Mouse (Mus musculus) testis, postnatal 14 days (tissue): ENCODE results near the gene Tbc1d7.

Experiments
- DNase-seq: peaks from one replicate; pipeline ENCODE4 v3.0.0; 2021; ENCODE audit warnings: low spot score

Tbc1d7 gene

GRCm38 (mm10) chr13:43134468-43134867 lies 36.8 kb downstream of the Tbc1d7 start:
- no peak for DNase-seq

- DNase-seq: no peak
Observed at GRCm38 (mm10) chr13:43133400-43133799, 37.9 kb downstream of the Tbc1d7 start.

GRCm38 (mm10) chr13:43132859-43133258 lies 38.4 kb downstream of the Tbc1d7 start:
- no peak for DNase-seq

GRCm38 (mm10) chr13:43131741-43132191 lies 39.5 kb downstream of the Tbc1d7 start:
- DNase-seq: no peak

GRCm38 (mm10) chr13:43130161-43130560 lies 41.1 kb downstream of the Tbc1d7 start:
- DNase-seq: no peak

GRCm38 (mm10) chr13:43124683-43125074 lies 46.6 kb downstream of the Tbc1d7 start:
- DNase-seq: no peak

GRCm38 (mm10) chr13:43123895-43124682 lies 47.2 kb downstream of the Tbc1d7 start:
- DNase-seq: no peak

GRCm38 (mm10) chr13:43122306-43123070 lies 48.8 kb downstream of the Tbc1d7 start:
- DNase-seq: no peak

GRCm38 (mm10) chr13:43113141-43113540 lies 58.2 kb downstream of the Tbc1d7 start:
- no peak for DNase-seq

GRCm38 (mm10) chr13:43112707-43113106 lies 58.6 kb downstream of the Tbc1d7 start:
- no peak for DNase-seq

GRCm38 (mm10) chr13:43112280-43112679 lies 59.0 kb downstream of the Tbc1d7 start:
- DNase-seq: no peak

GRCm38 (mm10) chr13:43104496-43104895 lies 66.8 kb downstream of the Tbc1d7 start:
- DNase-seq: no peak

GRCm38 (mm10) chr13:43102943-43103342 lies 68.4 kb downstream of the Tbc1d7 start:
- no peak for DNase-seq
